Mouse (Mus musculus) midbrain, embryonic 11.5 days (tissue): ENCODE measurements at regions not wholly inside any gene's neighbourhood (a gene's known extent, or its start where the extent isn't known, plus 50 kb on each side); places are given as distances from the start of the nearest gene placed in this dataset.
A peak's percentile ranks its signal among the peaks of the same experiment; 100 is the strongest.

Experiments used
- ATAC-seq: fragments of 200-750 bp; cut with Nextera tagmentation; 2 replicates; pipeline ENCODE4 v1.8.0; 2017; ENCODE audit warnings: moderate TSS enrichment, moderate library complexity; ENCODE audit not compliant: low FRiP score
- DNase-seq: peaks from one replicate; pipeline ENCODE4 v3.0.0; 2015; ENCODE audit warnings: low spot score; ENCODE audit errors: missing footprints
- H3K27ac ChIP-seq: fragments of 300-500 bp; sonication (generic); 2 replicates; pipeline ENCODE4 v1.5.1; 2014; ENCODE audit warnings: low read depth, low read length
- H3K27me3 ChIP-seq: fragments of 300-500 bp; sonication (generic); 2 replicates; pipeline ENCODE4 v1.6.1; 2014; ENCODE audit warnings: mild to moderate bottlenecking, low read length, moderate library complexity, mixed read lengths; ENCODE audit not compliant: control insufficient read depth, insufficient read depth
- H3K36me3 ChIP-seq: fragments of 300-500 bp; sonication (generic); 2 replicates; pipeline ENCODE4 v1.6.1; 2014; ENCODE audit warnings: mild to moderate bottlenecking, low read length, moderate library complexity, mixed read lengths; ENCODE audit not compliant: control insufficient read depth, insufficient read depth
- H3K4me1 ChIP-seq: fragments of 300-500 bp; sonication (generic); 2 replicates; pipeline ENCODE4 v1.6.1; 2014; ENCODE audit warnings: low read length; ENCODE audit not compliant: control insufficient read depth, insufficient read depth
- H3K4me2 ChIP-seq: fragments of 300-500 bp; sonication (generic); 2 replicates; pipeline ENCODE4 v1.6.1; 2014; ENCODE audit warnings: mild to moderate bottlenecking, moderate library complexity
- H3K4me3 ChIP-seq: fragments of 300-500 bp; sonication (generic); 2 replicates; pipeline ENCODE4 v1.5.1; 2014; ENCODE audit warnings: low read depth, low read length
- H3K9ac ChIP-seq: fragments of 300-500 bp; sonication (generic); 2 replicates; pipeline ENCODE4 v1.6.1; 2014; ENCODE audit warnings: low read length
- H3K9me3 ChIP-seq: fragments of 300-500 bp; sonication (generic); 2 replicates; pipeline ENCODE4 v1.6.1; 2016; ENCODE audit warnings: low read length; ENCODE audit not compliant: control insufficient read depth
- WGBS: fragments of 180-500 bp; shearing (Covaris S2); extraction: QIAGEN DNeasy Blood & Tissue Kit; methylation state at CpG from one replicate; pipeline ENCODE4 v1.1.7; 2014; 5-methylcytosine and 5-hydroxymethylcytosine counted together

- Histone ChIP-seq H3K9me3 (no peaks in the 10 kb centered on the region), H3K4me3 (no peak overlapping the region), H3K27me3 (no peaks in the 10 kb centered on the region), H3K36me3 (no peaks in the 10 kb centered on the region), H3K9ac (no peak overlapping the region), H3K27ac (no peak overlapping the region), H3K4me1 (no peaks in the 10 kb centered on the region), H3K4me2 (no peak overlapping the region)
- DNase-seq: no peak
- 84% methylated on average over 1 of the region's 1 CpGs for WGBS
- ATAC-seq: no peak
These were observed 793.2 kb upstream of the Fat3 start for GRCm38 (mm10) chr9:17294327-17294726.

DNA sequence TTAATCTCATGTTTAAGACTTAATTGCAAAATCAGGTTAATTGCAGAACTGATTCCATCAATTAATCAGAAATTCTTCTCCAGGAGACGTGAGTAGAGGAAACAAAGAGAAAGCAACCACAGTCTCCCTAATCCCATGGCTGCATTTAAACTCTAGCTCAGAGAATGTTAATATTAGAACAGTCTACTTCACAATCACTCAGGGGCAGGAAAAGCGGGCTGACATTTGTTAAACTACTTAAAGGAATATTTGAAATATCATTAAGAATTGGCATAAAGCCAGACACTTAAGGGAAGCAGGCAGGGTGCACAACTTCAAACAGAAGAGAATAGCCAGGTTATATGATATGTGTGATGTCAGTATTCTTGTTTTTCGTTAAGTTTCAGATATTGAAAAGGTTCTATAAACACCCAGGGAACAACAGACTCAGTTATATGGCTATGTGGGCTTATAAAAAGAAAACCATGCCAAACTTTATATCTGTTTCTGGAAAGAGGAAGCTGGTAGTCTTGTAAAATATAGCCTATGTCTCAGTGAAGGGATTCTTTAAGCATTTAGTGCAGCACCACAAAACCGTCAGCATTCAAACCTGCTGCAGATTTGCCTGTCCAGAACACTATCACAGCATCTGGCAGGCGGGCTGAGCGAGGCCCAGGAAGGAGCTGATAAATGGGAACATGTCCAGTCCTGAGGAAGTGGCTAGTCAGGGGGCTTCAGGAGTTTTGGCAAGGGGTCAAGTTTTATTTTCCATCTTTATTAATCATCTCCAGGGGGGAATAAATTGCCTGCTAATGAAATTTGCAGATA is 787.9 kb upstream of the Fat3 start:
- H3K27me3 ChIP-seq: no peaks in the 10 kb centered on the region
- DNase-seq (no peak), ATAC-seq (no peak)
- no peaks in the 10 kb centered on the region for H3K4me1 ChIP-seq
- no peaks in the 10 kb centered on the region for H3K36me3 ChIP-seq
- WGBS: 76% methylated on average over 6 of the region's 6 CpGs
- H3K4me3 ChIP-seq: no peak overlapping the region
- H3K4me2 ChIP-seq: no peak overlapping the region
- H3K9me3 ChIP-seq: no peaks in the 10 kb centered on the region
- H3K9ac ChIP-seq: no peak overlapping the region
- H3K27ac ChIP-seq: no peak overlapping the region

DNA sequence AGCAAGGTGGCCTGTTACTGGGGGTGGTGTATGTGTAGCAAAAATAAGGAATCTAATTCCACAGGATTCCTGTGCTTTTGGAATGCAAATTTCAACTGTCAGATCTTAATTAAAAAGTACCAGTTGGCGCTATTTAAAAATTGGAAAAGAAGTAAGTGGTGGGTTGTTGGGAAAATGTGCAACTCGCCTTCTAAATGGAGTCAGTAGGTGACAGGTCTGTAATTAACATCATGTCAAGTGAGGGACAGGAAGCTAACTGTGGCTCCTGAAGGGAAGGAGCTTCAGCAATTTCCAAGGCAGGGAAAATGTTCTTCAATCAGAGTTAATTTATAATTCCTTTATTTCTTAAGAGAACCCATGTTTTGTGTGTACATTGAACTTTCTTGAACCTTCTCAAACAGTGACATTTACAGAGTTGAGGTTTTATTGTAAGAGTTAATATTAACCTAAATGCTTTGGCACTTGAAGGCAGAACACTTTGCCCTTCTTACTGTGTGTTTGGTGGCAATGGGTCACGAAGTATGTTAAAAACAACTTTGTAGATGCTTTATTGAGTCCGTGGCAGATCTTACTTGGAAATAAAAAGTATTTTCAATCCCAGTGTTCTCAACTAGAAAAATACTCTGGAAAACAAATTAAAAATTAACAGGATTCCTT is 778.4 kb upstream of the Fat3 start:
- Histone ChIP-seq H3K27me3 (no peaks in the 10 kb centered on the region), H3K27ac (no peak overlapping the region), H3K4me1 (no peaks in the 10 kb centered on the region), H3K9ac (no peak overlapping the region), H3K4me3 (no peak overlapping the region), H3K9me3 (no peaks in the 10 kb centered on the region), H3K36me3 (no peaks in the 10 kb centered on the region), H3K4me2 (no peak overlapping the region)
- 86% methylated on average over 4 of the region's 4 CpGs for WGBS
- ATAC-seq (no peak), DNase-seq (peak; percentile 17)

DNA sequence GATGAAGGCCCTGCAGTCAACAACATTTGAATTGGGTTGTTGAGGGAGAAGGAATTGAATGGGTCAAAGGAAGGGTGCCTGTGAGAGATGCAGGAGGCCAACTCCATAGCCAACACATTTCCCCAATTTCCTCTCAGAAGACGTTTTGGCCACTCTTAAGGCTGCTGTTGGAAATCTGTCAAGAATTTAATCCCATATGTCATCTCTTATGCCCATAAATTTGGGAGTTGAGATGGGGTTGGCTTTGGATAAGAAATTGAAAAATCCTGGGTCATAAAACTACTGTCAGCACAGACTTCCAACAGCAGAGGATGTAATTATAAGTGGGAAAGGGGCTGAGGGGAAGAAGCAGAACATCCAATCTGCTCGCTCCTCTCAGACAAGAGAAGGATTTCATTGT is 771.5 kb upstream of the Fat3 start:
- ATAC-seq: no peak
- no peaks in the 10 kb centered on the region for H3K4me1 ChIP-seq
- no peak overlapping the region for H3K4me2 ChIP-seq
- H3K9me3 ChIP-seq: no peaks in the 10 kb centered on the region
- no peaks in the 10 kb centered on the region for H3K27me3 ChIP-seq
- 62% methylated on average over 2 of the region's 2 CpGs for WGBS
- DNase-seq: peak; percentile 26
- no peaks in the 10 kb centered on the region for H3K36me3 ChIP-seq
- H3K9ac ChIP-seq: no peak overlapping the region
- no peak overlapping the region for H3K4me3 ChIP-seq
- no peak overlapping the region for H3K27ac ChIP-seq

DNA sequence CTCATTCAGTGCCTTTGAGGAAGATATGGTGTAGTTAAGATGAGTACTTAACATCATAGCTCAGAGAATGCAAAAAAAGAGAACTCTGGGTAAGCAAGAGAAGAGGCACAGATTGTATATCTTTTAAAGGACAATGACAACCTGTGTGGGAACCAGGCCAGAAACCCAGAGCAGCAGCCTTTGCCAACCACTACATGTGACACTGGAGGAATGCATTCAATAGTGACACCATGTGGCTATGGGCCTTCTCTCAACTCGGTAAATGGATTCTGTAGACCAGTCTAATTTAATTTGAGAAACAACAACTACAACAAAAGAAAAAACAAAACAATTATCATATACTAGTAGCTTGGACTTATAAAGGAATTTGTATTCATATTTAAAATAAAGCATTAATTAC is 768.5 kb upstream of the Fat3 start:
- H3K9me3 ChIP-seq: no peaks in the 10 kb centered on the region
- no peak overlapping the region for H3K4me2 ChIP-seq
- H3K36me3 ChIP-seq: no peaks in the 10 kb centered on the region
- no peak overlapping the region for H3K4me3 ChIP-seq
- ATAC-seq (no peak), DNase-seq (no peak)
- H3K27me3 ChIP-seq: no peaks in the 10 kb centered on the region
- no peaks in the 10 kb centered on the region for H3K4me1 ChIP-seq
- WGBS: 52% methylated on average over 1 of the region's 1 CpGs
- H3K9ac ChIP-seq: no peak overlapping the region
- H3K27ac ChIP-seq: no peak overlapping the region

DNA sequence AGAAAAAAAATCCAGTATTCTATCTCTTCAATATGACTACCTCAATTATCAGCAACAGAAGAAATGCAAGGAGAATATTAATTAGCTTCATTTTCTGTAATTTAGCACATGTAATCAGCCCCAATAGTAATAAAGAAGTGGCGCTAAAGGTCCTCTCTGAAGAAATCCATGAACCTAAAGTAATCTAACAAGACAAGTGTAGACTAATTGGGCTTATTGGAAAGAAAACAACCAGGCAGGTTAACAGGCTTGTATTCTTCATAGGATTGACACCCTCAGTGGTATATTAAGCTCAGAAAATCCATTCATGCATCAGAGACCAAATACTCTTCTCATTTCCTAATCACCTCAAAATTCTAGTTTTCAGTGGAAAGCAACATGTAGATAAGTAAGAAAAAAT is 756.1 kb upstream of the Fat3 start:
- DNase-seq: no peak
- no peaks in the 10 kb centered on the region for H3K36me3 ChIP-seq
- no peak overlapping the region for H3K4me3 ChIP-seq
- no peak for ATAC-seq
- no peaks in the 10 kb centered on the region for H3K9me3 ChIP-seq
- no peak overlapping the region for H3K4me2 ChIP-seq
- no peak overlapping the region for H3K27ac ChIP-seq
- no peak overlapping the region for H3K9ac ChIP-seq
- H3K27me3 ChIP-seq: no peaks in the 10 kb centered on the region
- 83% methylated on average over 1 of the region's 1 CpGs for WGBS
- H3K4me1 ChIP-seq: no peaks in the 10 kb centered on the region

GRCm38 (mm10) chr9:17227091-17227481 is 726.0 kb upstream of the Fat3 start:
- no peak overlapping the region for H3K9ac ChIP-seq
- WGBS: 84% methylated on average over 4 of the region's 4 CpGs
- DNase-seq (no peak), ATAC-seq (no peak)
- no peaks in the 10 kb centered on the region for H3K36me3 ChIP-seq
- H3K27me3 ChIP-seq: no peaks in the 10 kb centered on the region
- H3K27ac ChIP-seq: no peak overlapping the region
- no peaks in the 10 kb centered on the region for H3K9me3 ChIP-seq
- no peak overlapping the region for H3K4me2 ChIP-seq
- H3K4me3 ChIP-seq: no peak overlapping the region
- no peaks in the 10 kb centered on the region for H3K4me1 ChIP-seq

- H3K36me3 ChIP-seq: no peaks in the 10 kb centered on the region
- no peak for ATAC-seq
- no peak for DNase-seq
- H3K4me1 ChIP-seq: no peaks in the 10 kb centered on the region
- no peak overlapping the region for H3K9ac ChIP-seq
- WGBS: 78% methylated on average over 3 of the region's 3 CpGs
- no peaks in the 10 kb centered on the region for H3K9me3 ChIP-seq
- no peak overlapping the region for H3K4me2 ChIP-seq
- H3K27ac ChIP-seq: no peak overlapping the region
- H3K4me3 ChIP-seq: no peak overlapping the region
- H3K27me3 ChIP-seq: no peaks in the 10 kb centered on the region
These were observed 725.5 kb upstream of the Fat3 start for GRCm38 (mm10) chr9:17226475-17227090.

DNA sequence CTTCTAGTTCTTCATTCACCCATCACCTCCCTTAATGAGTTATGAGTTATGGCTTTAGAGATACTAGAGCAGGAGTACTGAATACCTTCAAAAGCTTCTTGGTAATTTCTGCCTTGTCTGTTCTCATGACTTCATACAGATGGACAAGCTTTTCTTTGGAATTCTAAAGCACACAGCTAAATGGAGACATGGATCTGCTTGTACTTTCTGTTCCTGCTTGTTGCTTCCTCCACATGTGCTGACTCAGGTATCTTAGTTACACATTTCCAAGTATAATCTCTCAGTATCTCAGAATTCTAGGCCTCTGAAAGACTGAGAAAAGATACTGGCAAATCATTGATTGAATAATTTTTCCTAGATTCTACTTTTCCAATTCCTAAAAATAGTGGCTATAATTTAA is 694.3 kb upstream of the Fat3 start:
- H3K27me3 ChIP-seq: no peaks in the 10 kb centered on the region
- no peak overlapping the region for H3K4me2 ChIP-seq
- H3K9ac ChIP-seq: no peak overlapping the region
- DNase-seq (no peak), ATAC-seq (no peak)
- no peaks in the 10 kb centered on the region for H3K36me3 ChIP-seq
- no peak overlapping the region for H3K4me3 ChIP-seq
- no peaks in the 10 kb centered on the region for H3K4me1 ChIP-seq
- no peak overlapping the region for H3K27ac ChIP-seq
- H3K9me3 ChIP-seq: no peaks in the 10 kb centered on the region
